Mouse (Mus musculus) hindbrain, embryonic 15.5 days (tissue): ENCODE results near the gene Ccdc14. TPM values are rescaled to one million over a fixed set of nuclear protein-coding genes. Genes with fewer than 3 reads are reported as not detected.
A peak's percentile ranks its signal among the peaks of the same experiment; 100 is the strongest.
"Not testable (repeated sequence)": the region's sequence is repeated elsewhere in the genome, so short reads cannot be mapped to it uniquely, and the experiment has no call there.

Experiments used
- ATAC-seq: fragments of 200-750 bp; cut with Nextera tagmentation; 2 replicates; pipeline ENCODE4 v1.8.0; 2017; ENCODE audit warnings: low read depth, moderate number of reproducible peaks, moderate TSS enrichment; ENCODE audit not compliant: low FRiP score
- H3K27ac ChIP-seq: fragments of 300-500 bp; sonication (generic); replicated peaks from 2 replicates; pipeline ENCODE4 v1.5.1; 2015; ENCODE audit warnings: mild to moderate bottlenecking, inconsistent platforms
- H3K27me3 ChIP-seq: fragments of 300-500 bp; sonication (generic); 2 replicates; pipeline ENCODE4 v1.6.1; 2015; ENCODE audit warnings: control low read depth, inconsistent platforms
- H3K36me3 ChIP-seq: fragments of 300-500 bp; sonication (generic); 2 replicates; pipeline ENCODE4 v1.6.1; 2015; ENCODE audit warnings: control low read depth, inconsistent platforms
- H3K4me1 ChIP-seq: fragments of 300-500 bp; sonication (generic); replicated peaks from 2 replicates; pipeline ENCODE4 v1.6.1; 2015; ENCODE audit warnings: control low read depth, inconsistent platforms
- H3K4me2 ChIP-seq: fragments of 300-500 bp; sonication (generic); 2 replicates; pipeline ENCODE4 v1.6.1; 2015; ENCODE audit warnings: moderate library complexity, mild to moderate bottlenecking, inconsistent platforms
- H3K4me3 ChIP-seq: fragments of 300-500 bp; sonication (generic); 2 replicates; pipeline ENCODE4 v1.5.1; 2015; ENCODE audit warnings: mild to moderate bottlenecking, inconsistent platforms
- H3K9ac ChIP-seq: fragments of 300-500 bp; sonication (generic); 2 replicates; pipeline ENCODE4 v1.6.1; 2015; ENCODE audit warnings: inconsistent platforms
- H3K9me3 ChIP-seq: fragments of 300-500 bp; sonication (generic); 2 replicates; pipeline ENCODE4 v1.6.1; 2016; ENCODE audit warnings: control low read depth, inconsistent platforms
- WGBS: fragments of 180-500 bp; shearing (Covaris S2); methylation state at CpG from one replicate; pipeline ENCODE4 v1.1.7; 2015; 5-methylcytosine and 5-hydroxymethylcytosine counted together
- polyA plus RNA-seq: library from polyadenylated mRNA; unstranded; fragments of >200 nt; fragmentation: Nextera tagmentation; extraction: Ambion mirVana; gene quantifications from 2 replicates; pipeline ENCODE4 v1.2.1, GENCODE M21; 2015

The Ccdc14 gene
- polyA plus RNA-seq, 1 experiment from 2014 or later: 3.8 TPM

- H3K4me1 ChIP-seq, H3K4me2 ChIP-seq, H3K27ac ChIP-seq, H3K9ac ChIP-seq, H3K4me3 ChIP-seq, ATAC-seq, H3K27me3 ChIP-seq, H3K36me3 ChIP-seq, H3K9me3 ChIP-seq: not testable (repeated sequence)
Observed at GRCm38 (mm10) chr16:34728610-34729009, 38.2 kb downstream of the Ccdc14 start.

GRCm38 (mm10) chr16:34729371-34729770 lies 39.0 kb downstream of the Ccdc14 start:
- no peaks in the 10 kb centered on the region for H3K36me3 ChIP-seq
- no peaks in the 10 kb centered on the region for H3K27me3 ChIP-seq
- no peaks in the 10 kb centered on the region for H3K4me1 ChIP-seq
- 85% methylated on average over 1 of the region's 1 CpGs for WGBS
- no peak overlapping the region for H3K27ac ChIP-seq
- no peak overlapping the region for H3K4me2 ChIP-seq
- H3K4me3 ChIP-seq: no peak overlapping the region
- ATAC-seq: no peak
- no peak overlapping the region for H3K9ac ChIP-seq
- no peaks in the 10 kb centered on the region; the same call in 1 of the 2 replicates for H3K9me3 ChIP-seq

DNA sequence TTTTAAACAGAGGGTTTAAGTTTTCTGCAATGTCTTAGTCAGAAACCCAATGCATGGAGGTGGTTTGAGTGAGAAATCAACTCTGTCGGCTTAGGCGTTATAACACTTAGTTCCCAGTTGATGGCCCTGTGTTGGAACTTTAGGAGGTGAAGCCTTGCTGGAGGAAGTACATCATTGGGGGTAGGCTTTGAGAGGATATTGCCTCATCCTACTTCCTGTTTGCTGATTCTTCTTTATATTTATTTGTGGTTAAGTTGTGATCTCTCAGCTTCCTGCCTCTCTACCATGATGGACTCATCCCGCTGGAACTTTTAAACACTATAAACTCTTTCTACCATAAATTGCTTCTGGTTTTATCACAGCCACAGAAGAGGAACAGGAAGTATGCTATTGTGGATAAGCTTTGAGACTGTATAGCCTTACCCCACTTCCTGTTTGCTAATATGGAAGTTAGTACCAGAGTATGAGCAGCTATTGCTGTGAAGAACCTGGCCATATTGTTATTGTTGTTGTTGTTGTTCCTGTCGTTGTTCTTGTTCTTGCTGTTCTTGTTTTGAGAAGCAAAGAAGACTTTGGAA lies 48.3 kb downstream of the Ccdc14 start:
- Histone ChIP-seq H3K27ac (no peak overlapping the region), H3K27me3 (0 out of 2 replicates have a peak, but pooled peaks cover 2% of the 10 kb centered on the region), H3K9ac (no peak overlapping the region), H3K9me3 (no peaks in the 10 kb centered on the region), H3K4me1 (no peaks in the 10 kb centered on the region), H3K36me3 (no peaks in the 10 kb centered on the region), H3K4me2 (no peak overlapping the region), H3K4me3 (no peak overlapping the region)
- 91% methylated on average over 4 of the region's 4 CpGs for WGBS
- ATAC-seq: no peak

DNA sequence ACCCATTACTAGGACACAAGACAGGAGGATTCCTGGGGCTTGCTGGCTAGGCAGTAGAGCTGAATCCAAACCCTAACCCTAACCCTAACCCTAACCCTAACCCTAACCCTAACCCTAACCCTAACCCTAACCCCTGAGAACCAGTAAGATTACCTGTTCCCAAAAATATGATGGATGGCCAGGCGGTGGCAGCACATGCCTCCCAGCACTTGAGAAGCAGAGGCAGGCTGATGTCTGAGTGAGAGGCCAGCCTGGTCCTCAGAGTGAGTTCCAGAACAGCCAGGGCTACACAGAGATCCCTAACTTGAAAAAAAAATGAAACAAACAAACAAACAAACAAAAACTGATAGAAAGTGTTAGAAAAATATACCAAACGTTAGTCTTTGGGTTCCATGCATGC lies 52.5 kb downstream of the Ccdc14 start:
- Histone ChIP-seq H3K9me3 (no peaks in the 10 kb centered on the region), H3K4me3 (no peak overlapping the region), H3K4me2 (no peak overlapping the region), H3K27ac (no peak overlapping the region), H3K27me3 (peaks cover 15% of the 10 kb centered on the region), H3K4me1 (peaks cover 15% of the 10 kb centered on the region), H3K36me3 (no peaks in the 10 kb centered on the region), H3K9ac (no peak overlapping the region)
- ATAC-seq: no peak
- WGBS: 45% methylated on average over 2 of the region's 2 CpGs

GRCm38 (mm10) chr16:34745065-34745585 lies 54.7 kb downstream of the Ccdc14 start, which contains the start of gene Mylk:
Mylk (plus strand) TSS chr16:34745210.
- peak; percentile 91 for ATAC-seq
- no peak within 1 kb of the TSS for H3K27ac ChIP-seq
- WGBS: under 1% methylated on average over 48 of the region's 48 CpGs
- H3K27me3 ChIP-seq: peaks cover 15% of the 10 kb centered on the region
- H3K36me3 ChIP-seq: no peaks in the 10 kb centered on the region
- H3K4me3 ChIP-seq: peak within 1 kb of the TSS; percentile 52
- no peaks in the 10 kb centered on the region for H3K9me3 ChIP-seq
- H3K4me2 ChIP-seq: peak within 1 kb of the TSS; percentile 95
- H3K9ac ChIP-seq: peak within 1 kb of the TSS; percentile 61
- peaks cover 21% of the 10 kb centered on the region for H3K4me1 ChIP-seq

DNA sequence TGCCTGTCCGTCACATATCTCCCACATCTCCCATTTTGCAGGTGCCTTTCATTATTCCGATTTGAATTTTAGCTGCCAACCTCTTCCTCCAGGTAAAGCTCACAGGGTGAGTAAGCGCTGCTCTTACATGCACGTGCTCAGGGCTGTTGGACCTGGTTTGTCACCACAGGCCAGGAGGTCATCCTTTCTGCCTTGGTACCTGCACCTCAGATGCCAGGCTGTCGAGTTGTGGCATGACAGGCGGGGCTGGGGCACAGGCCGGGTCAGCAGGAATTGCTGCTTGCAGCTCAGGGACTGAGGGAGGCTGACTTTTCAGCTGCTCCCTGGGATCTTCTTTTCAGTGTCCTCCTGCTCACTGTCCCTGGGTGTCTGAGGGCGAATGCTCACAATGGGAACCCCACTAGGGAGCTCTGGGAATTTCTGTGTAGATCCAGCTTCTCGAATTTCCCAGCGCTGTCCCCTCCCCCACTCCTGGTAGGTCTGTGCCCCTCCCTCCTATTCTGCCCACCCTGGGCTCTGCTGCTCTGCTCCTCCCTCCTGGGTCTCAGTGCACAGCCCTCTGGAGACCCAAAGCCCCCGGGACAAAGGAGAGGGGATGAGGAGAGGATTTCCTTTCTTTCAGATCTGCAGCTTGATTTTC lies 57.8 kb downstream of the Ccdc14 start:
- Histone ChIP-seq H3K4me2 (no peak overlapping the region), H3K4me3 (no peak overlapping the region), H3K27me3 (peaks cover 15% of the 10 kb centered on the region), H3K9ac (no peak overlapping the region), H3K4me1 (peaks cover 21% of the 10 kb centered on the region), H3K9me3 (no peaks in the 10 kb centered on the region), H3K27ac (no peak overlapping the region), H3K36me3 (no peaks in the 10 kb centered on the region)
- WGBS: 23% methylated on average over 11 of the region's 11 CpGs
- no peak for ATAC-seq

DNA sequence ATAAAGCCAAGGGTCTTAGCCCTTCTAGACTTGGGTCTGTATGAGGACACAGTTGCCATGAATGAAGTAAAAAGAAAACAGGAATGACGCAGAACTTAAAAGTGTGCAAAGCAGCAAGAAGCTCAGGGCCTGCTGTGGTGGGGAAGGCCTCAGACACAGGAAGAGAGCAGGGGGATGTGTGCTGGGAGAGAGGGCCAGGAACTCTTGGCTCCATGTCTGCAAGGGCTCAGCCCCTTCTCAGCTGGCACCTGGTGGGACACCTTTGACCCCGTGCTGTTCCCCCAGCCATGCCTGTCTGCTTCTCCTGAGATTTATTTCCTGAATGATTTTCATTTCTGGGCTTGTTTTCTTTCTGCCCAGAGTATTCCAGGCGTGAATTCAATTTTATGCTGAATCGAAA lies 59.1 kb downstream of the Ccdc14 start:
- Histone ChIP-seq H3K27ac (no peak overlapping the region), H3K9ac (no peak overlapping the region), H3K4me2 (no peak overlapping the region), H3K9me3 (no peaks in the 10 kb centered on the region), H3K4me3 (no peak overlapping the region), H3K27me3 (peaks cover 10% of the 10 kb centered on the region), H3K36me3 (no peaks in the 10 kb centered on the region), H3K4me1 (peaks cover 21% of the 10 kb centered on the region)
- no peak for ATAC-seq
- WGBS: 70% methylated on average over 4 of the region's 4 CpGs

GRCm38 (mm10) chr16:34752026-34752425 lies 61.6 kb downstream of the Ccdc14 start:
- H3K4me2 ChIP-seq: no peak overlapping the region
- no peaks in the 10 kb centered on the region for H3K9me3 ChIP-seq
- H3K9ac ChIP-seq: no peak overlapping the region
- H3K36me3 ChIP-seq: no peaks in the 10 kb centered on the region
- no peak for ATAC-seq
- no peak overlapping the region for H3K4me3 ChIP-seq
- no peaks in the 10 kb centered on the region for H3K27me3 ChIP-seq
- WGBS: 50% methylated on average over 3 of the region's 3 CpGs
- H3K27ac ChIP-seq: no peak overlapping the region
- H3K4me1 ChIP-seq: peaks cover 7% of the 10 kb centered on the region; the same call in 1 of the 2 replicates

DNA sequence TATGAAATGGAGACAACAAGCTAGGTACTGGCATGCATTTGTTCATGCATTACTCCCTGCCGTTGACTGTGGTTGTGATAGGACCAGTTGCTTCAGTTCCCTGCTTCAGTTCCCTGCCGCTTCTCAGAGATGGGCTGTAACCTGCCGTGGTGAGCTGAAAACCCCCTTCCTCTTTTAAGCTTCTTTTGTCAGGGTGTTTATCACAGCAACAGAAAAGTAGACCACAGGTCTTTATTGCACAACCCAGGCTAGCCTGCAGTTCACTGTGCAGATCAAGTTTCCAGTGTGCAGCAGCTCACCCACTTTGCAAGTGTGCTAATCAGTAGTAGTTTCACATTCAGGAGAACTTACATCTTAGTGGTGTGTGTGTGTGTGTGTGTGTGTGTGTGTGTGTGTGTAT lies 62.6 kb downstream of the Ccdc14 start:
- peaks cover 6% of the 10 kb centered on the region; the same call in 1 of the 2 replicates for H3K4me1 ChIP-seq
- 92% methylated on average over 3 of the region's 3 CpGs for WGBS
- H3K4me3 ChIP-seq: no peak overlapping the region
- no peak overlapping the region for H3K9ac ChIP-seq
- no peak for ATAC-seq
- H3K27ac ChIP-seq: no peak overlapping the region
- no peaks in the 10 kb centered on the region for H3K36me3 ChIP-seq
- H3K9me3 ChIP-seq: no peaks in the 10 kb centered on the region
- no peak overlapping the region for H3K4me2 ChIP-seq
- H3K27me3 ChIP-seq: no peaks in the 10 kb centered on the region

GRCm38 (mm10) chr16:34756991-34757390 lies 66.6 kb downstream of the Ccdc14 start:
- H3K36me3 ChIP-seq: no peaks in the 10 kb centered on the region
- H3K9ac ChIP-seq: no peak overlapping the region
- WGBS: 77% methylated on average over 7 of the region's 7 CpGs
- H3K4me1 ChIP-seq: no peaks in the 10 kb centered on the region
- no peak overlapping the region for H3K4me3 ChIP-seq
- H3K9me3 ChIP-seq: no peaks in the 10 kb centered on the region
- no peak overlapping the region for H3K27ac ChIP-seq
- ATAC-seq: no peak
- no peaks in the 10 kb centered on the region for H3K27me3 ChIP-seq
- no peak overlapping the region for H3K4me2 ChIP-seq

GRCm38 (mm10) chr16:34758205-34758604 lies 67.8 kb downstream of the Ccdc14 start:
- Histone ChIP-seq H3K4me1 (no peaks in the 10 kb centered on the region), H3K27ac (no peak overlapping the region), H3K9ac (no peak overlapping the region), H3K4me3 (no peak overlapping the region), H3K27me3 (no peaks in the 10 kb centered on the region), H3K4me2 (no peak overlapping the region), H3K36me3 (no peaks in the 10 kb centered on the region), H3K9me3 (no peaks in the 10 kb centered on the region)
- ATAC-seq: no peak
- WGBS: 64% methylated on average over 5 of the region's 5 CpGs

- no peak overlapping the region for H3K9ac ChIP-seq
- ATAC-seq: no peak
- WGBS: 84% methylated on average over 9 of the region's 9 CpGs
Observed at GRCm38 (mm10) chr16:34763959-34764591, 73.7 kb downstream of the Ccdc14 start.

More at GRCm38 (mm10) chr16:34763959-34764591, 73.7 kb downstream of the Ccdc14 start:
- H3K4me3 ChIP-seq: no peak overlapping the region
- H3K9me3 ChIP-seq: no peaks in the 10 kb centered on the region
- no peak overlapping the region for H3K27ac ChIP-seq
- H3K4me2 ChIP-seq: no peak overlapping the region
- no peaks in the 10 kb centered on the region for H3K27me3 ChIP-seq
- H3K36me3 ChIP-seq: no peaks in the 10 kb centered on the region
- H3K4me1 ChIP-seq: no peaks in the 10 kb centered on the region
